Mouse (Mus musculus) midbrain, embryonic 16.5 days (tissue): ENCODE results near the gene Arl4d. TPM values are rescaled to one million over a fixed set of nuclear protein-coding genes. Genes with fewer than 3 reads are reported as not detected.
"Not testable (repeated sequence)": the region's sequence is repeated elsewhere in the genome, so short reads cannot be mapped to it uniquely, and the experiment has no call there.

Source experiments
- ATAC-seq: fragments of 200-750 bp; cut with Nextera tagmentation; 2 replicates; pipeline ENCODE4 v1.8.0; 2017; ENCODE audit warnings: moderate TSS enrichment
- H3K27ac ChIP-seq: fragments of 300-500 bp; sonication (generic); 2 replicates; pipeline ENCODE4 v1.5.1; 2014; ENCODE audit warnings: mild to moderate bottlenecking, low read length, mixed read lengths
- H3K27me3 ChIP-seq: fragments of 300-500 bp; sonication (generic); 2 replicates; pipeline ENCODE4 v1.6.1; 2014; ENCODE audit warnings: low read depth, low read length, mixed read lengths; ENCODE audit not compliant: control insufficient read depth, insufficient read depth
- H3K36me3 ChIP-seq: fragments of 300-500 bp; sonication (generic); 2 replicates; pipeline ENCODE4 v1.6.1; 2014; ENCODE audit warnings: mild to moderate bottlenecking, low read length, moderate library complexity, mixed read lengths; ENCODE audit not compliant: control insufficient read depth, insufficient read depth
- H3K4me1 ChIP-seq: fragments of 300-500 bp; sonication (generic); 2 replicates; pipeline ENCODE4 v1.6.1; 2014; ENCODE audit warnings: mild to moderate bottlenecking, low read length, mixed read lengths; ENCODE audit not compliant: control insufficient read depth, insufficient read depth
- H3K4me2 ChIP-seq: fragments of 300-500 bp; sonication (generic); 2 replicates; pipeline ENCODE4 v1.6.1; 2014; ENCODE audit warnings: mild to moderate bottlenecking, low read length, mixed read lengths
- H3K4me3 ChIP-seq: fragments of 300-500 bp; sonication (generic); 2 replicates; pipeline ENCODE4 v1.5.1; 2014; ENCODE audit warnings: low read depth, mild to moderate bottlenecking, low read length, moderate library complexity, mixed read lengths
- H3K9ac ChIP-seq: fragments of 300-500 bp; sonication (generic); 2 replicates; pipeline ENCODE4 v1.6.1; 2014; ENCODE audit warnings: low read depth, low read length, mixed read lengths
- H3K9me3 ChIP-seq: fragments of 300-500 bp; sonication (generic); replicated peaks from 2 replicates; pipeline ENCODE4 v1.6.1; 2014; ENCODE audit warnings: mild to moderate bottlenecking, low read length, mixed read lengths; ENCODE audit not compliant: control insufficient read depth, poor library complexity, severe bottlenecking
- WGBS: fragments of 180-500 bp; shearing (Covaris S2); extraction: QIAGEN DNeasy Blood & Tissue Kit; methylation state at CpG from one replicate; pipeline ENCODE4 v1.1.7; 2014; 5-methylcytosine and 5-hydroxymethylcytosine counted together
- polyA plus RNA-seq: library from polyadenylated mRNA; unstranded; fragments of >200 nt; fragmentation: Nextera tagmentation; extraction: Ambion mirVana; gene quantifications from 2 replicates; pipeline ENCODE4 v1.2.1, GENCODE M21; 2015

Arl4d gene
- polyA plus RNA-seq, 1 experiment from 2014 or later, result 6.8 TPM

DNA sequence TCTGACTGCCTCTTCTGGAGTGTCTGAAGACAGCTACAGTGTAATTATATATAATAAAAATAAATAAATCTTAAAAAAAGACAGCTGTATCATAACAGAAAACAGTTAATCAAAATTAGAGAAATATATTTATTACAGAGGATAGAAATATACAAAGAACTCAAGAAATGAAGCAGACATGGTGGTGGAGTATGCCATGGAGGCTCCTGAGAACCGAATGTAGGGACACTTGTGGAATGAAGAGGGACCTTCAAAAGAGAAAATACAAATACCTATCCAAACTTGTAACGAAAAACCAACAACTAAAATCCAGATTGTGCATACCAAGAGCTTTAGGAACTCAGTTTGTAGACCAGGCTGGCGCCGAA lies 20.3 kb upstream of the Arl4d start:
- WGBS, result under 1% methylated on average over 4 of the region's 4 CpGs
- H3K4me1 ChIP-seq, ATAC-seq, H3K9me3 ChIP-seq, H3K9ac ChIP-seq, H3K27me3 ChIP-seq, H3K4me3 ChIP-seq, H3K36me3 ChIP-seq, H3K4me2 ChIP-seq: not testable (repeated sequence)
- peak overlapping the region; percentile 78 for H3K27ac ChIP-seq

- H3K4me1 ChIP-seq, H3K36me3 ChIP-seq, H3K27me3 ChIP-seq, H3K9me3 ChIP-seq: not testable (repeated sequence)
- peak overlapping the region; percentile 27 for H3K4me3 ChIP-seq
- H3K27ac ChIP-seq, result peak overlapping the region; percentile 90
- WGBS, result under 1% methylated on average over 38 of the region's 56 CpGs
- peak overlapping the region; percentile 51 for H3K4me2 ChIP-seq
- peak; percentile 83 for ATAC-seq
- peak overlapping the region; percentile 63 for H3K9ac ChIP-seq
Measured at GRCm38 (mm10) chr11:101645411-101646282, 19.7 kb upstream of the Arl4d start.

GRCm38 (mm10) chr11:101646283-101646794 lies 19.0 kb upstream of the Arl4d start:
- peak overlapping the region; percentile 51 for H3K4me2 ChIP-seq
- H3K27ac ChIP-seq, result peak overlapping the region; percentile 90
- not testable (repeated sequence) for ATAC-seq, H3K27me3 ChIP-seq, H3K36me3 ChIP-seq, H3K4me1 ChIP-seq, H3K9me3 ChIP-seq
- WGBS, result 21% methylated on average over 8 of the region's 16 CpGs
- H3K4me3 ChIP-seq, result peak overlapping the region; percentile 27
- peak overlapping the region; percentile 63 for H3K9ac ChIP-seq

DNA sequence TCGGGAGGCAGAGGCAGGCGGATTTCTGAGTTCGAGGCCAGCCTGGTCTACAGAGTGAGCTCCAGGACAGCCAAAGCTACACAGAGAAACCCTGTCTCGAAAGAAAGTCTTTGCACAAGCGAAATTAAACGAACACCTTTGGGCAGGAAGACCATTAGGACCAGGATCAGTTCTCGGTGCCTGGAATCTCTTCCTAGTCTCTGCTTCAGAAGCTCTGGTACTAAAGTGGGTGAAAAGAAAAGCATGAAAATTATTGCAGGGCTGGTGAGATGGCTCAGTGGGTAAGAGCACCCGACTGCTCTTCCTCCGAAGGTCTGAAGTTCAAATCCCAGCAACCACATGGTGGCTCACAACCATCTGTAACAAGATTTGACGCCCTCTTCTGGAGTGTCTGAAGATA lies 18.2 kb upstream of the Arl4d start:
- H3K27ac ChIP-seq, result not testable (repeated sequence)
- WGBS, result 94% methylated on average over 10 of the region's 10 CpGs

DNA sequence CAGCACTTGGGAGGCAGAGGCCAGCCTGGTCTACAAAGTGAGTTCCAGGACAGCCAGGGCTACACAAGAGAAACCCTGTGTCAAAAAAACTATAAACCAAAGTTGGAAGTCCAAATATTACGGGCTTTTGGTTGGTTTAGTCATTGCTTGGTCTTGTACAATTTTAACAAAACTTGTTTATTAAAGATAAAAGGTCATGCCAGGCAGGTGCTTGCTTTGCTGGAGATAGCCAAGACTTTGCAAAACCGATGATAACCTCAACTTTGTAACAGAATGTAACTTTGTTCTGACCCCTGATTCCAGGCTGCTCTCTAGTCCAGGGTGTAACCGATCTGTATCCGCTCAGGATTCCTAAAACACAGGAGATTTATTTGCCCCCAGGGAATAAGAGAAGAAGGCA lies 9.0 kb upstream of the Arl4d start:
- no peaks in the 10 kb centered on the region for H3K9me3 ChIP-seq
- 0 out of 2 replicates have a peak, but pooled peaks cover 2% of the 10 kb centered on the region for H3K4me1 ChIP-seq
- ATAC-seq, result no peak
- H3K36me3 ChIP-seq, result no peaks in the 10 kb centered on the region
- no peaks in the 10 kb centered on the region for H3K27me3 ChIP-seq
- H3K4me2 ChIP-seq, result no peak overlapping the region
- H3K4me3 ChIP-seq, result no peak overlapping the region
- H3K27ac ChIP-seq, result no peak overlapping the region
- WGBS, result 92% methylated on average over 4 of the region's 4 CpGs
- no peak overlapping the region for H3K9ac ChIP-seq

More for the DNA sequence above, 18.2 kb upstream of the Arl4d start:
- not testable (repeated sequence) for ATAC-seq, H3K9me3 ChIP-seq, H3K36me3 ChIP-seq, H3K4me1 ChIP-seq, H3K4me2 ChIP-seq, H3K9ac ChIP-seq, H3K27me3 ChIP-seq, H3K4me3 ChIP-seq

DNA sequence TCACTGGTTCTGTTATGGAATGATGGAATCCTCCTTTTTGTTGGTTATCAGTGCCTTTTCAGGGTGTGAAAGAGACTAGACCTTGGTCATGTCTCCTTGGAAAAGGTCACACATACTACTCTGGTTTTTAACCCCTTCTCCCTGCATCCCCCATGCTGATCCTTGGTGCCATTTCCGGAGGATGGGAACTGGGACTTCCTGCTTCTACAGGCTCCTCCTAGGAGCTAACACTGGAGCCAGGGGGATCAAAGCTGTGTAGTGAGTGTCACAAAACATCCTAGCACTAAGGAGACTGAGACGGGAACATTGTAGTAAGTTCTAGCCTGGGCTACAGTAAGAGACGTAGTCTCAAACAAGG lies 7.8 kb upstream of the Arl4d start:
- WGBS, result 1% methylated on average over 3 of the region's 3 CpGs
- H3K27ac ChIP-seq, result peak overlapping the region; percentile 98
- H3K4me1 ChIP-seq, result 0 out of 2 replicates have a peak, but pooled peaks cover 2% of the 10 kb centered on the region
- H3K9me3 ChIP-seq, result no peaks in the 10 kb centered on the region
- H3K4me2 ChIP-seq, result peak overlapping the region; percentile 56
- peak overlapping the region; percentile 31 for H3K4me3 ChIP-seq
- peak; percentile 69 for ATAC-seq
- peak overlapping the region; percentile 78 for H3K9ac ChIP-seq
- H3K36me3 ChIP-seq, result no peaks in the 10 kb centered on the region
- H3K27me3 ChIP-seq, result no peaks in the 10 kb centered on the region

- H3K4me3 ChIP-seq, result peak overlapping the region; percentile 31
- H3K27me3 ChIP-seq, result not testable (repeated sequence)
- WGBS, result under 1% methylated on average over 38 of the region's 40 CpGs
Measured at GRCm38 (mm10) chr11:101657886-101658750, 7.2 kb upstream of the Arl4d start.

GRCm38 (mm10) chr11:101658751-101659558 lies 6.4 kb upstream of the Arl4d start:
- Histone ChIP-seq H3K4me1 (0 out of 2 replicates have a peak, but pooled peaks cover 2% of the 10 kb centered on the region), H3K4me3 (no peak overlapping the region), H3K27ac (peak overlapping the region; percentile 83), H3K9ac (no peak overlapping the region), H3K9me3 (no peaks in the 10 kb centered on the region), H3K4me2 (peak overlapping the region; percentile 6; the same call in 1 of the 2 replicates), H3K36me3 (no peaks in the 10 kb centered on the region), H3K27me3 (no peaks in the 10 kb centered on the region)
- 34% methylated on average over 10 of the region's 10 CpGs for WGBS
- 0 out of 2 replicates have a peak, but pooled peaks have one; percentile 25 for ATAC-seq

More at GRCm38 (mm10) chr11:101657886-101658750, 7.2 kb upstream of the Arl4d start:
- peak overlapping the region; percentile 98 for H3K27ac ChIP-seq
- H3K36me3 ChIP-seq, H3K9me3 ChIP-seq, H3K4me1 ChIP-seq: not testable (repeated sequence)
- H3K9ac ChIP-seq, result peak overlapping the region; percentile 78
- ATAC-seq, result peak; percentile 94
- peak overlapping the region; percentile 56 for H3K4me2 ChIP-seq
